Mouse (Mus musculus) heart, postnatal 0 days (tissue): ENCODE measurements around the gene Frmd8. TPM values are rescaled to one million over a fixed set of nuclear protein-coding genes. Genes with fewer than 3 reads are reported as not detected.
A peak's percentile ranks its signal among the peaks of the same experiment; 100 is the strongest.

ENCODE experiments used
- ATAC-seq: fragments of 200-750 bp; cut with Nextera tagmentation; 2 replicates; pipeline ENCODE4 v1.8.0; 2017; ENCODE audit warnings: low read depth, moderate number of reproducible peaks, moderate library complexity; ENCODE audit not compliant: insufficient read depth
- DNase-seq: peaks from one replicate; pipeline ENCODE4 v3.0.0-alpha.2; 2016; ENCODE audit warnings: low spot score
- H3K27ac ChIP-seq: fragments of 300-500 bp; sonication (generic); 2 replicates; pipeline ENCODE4 v1.5.1; 2014; ENCODE audit warnings: low read depth, mild to moderate bottlenecking
- H3K27me3 ChIP-seq: fragments of 300-500 bp; sonication (generic); 2 replicates; pipeline ENCODE4 v1.6.1; 2014; ENCODE audit warnings: low read length, mixed read lengths; ENCODE audit not compliant: control insufficient read depth, insufficient read depth
- H3K36me3 ChIP-seq: fragments of 300-500 bp; sonication (generic); replicated peaks from 2 replicates; pipeline ENCODE4 v1.6.1; 2014; ENCODE audit warnings: low read length, mixed read lengths; ENCODE audit not compliant: control insufficient read depth, insufficient read depth
- H3K4me1 ChIP-seq: fragments of 300-500 bp; sonication (generic); 2 replicates; pipeline ENCODE4 v1.6.1; 2014; ENCODE audit warnings: antibody characterized with exemption; ENCODE audit not compliant: control insufficient read depth, insufficient read depth
- H3K4me2 ChIP-seq: fragments of 300-500 bp; sonication (generic); 2 replicates; pipeline ENCODE4 v1.6.1; 2014; ENCODE audit warnings: low read depth, mild to moderate bottlenecking, low read length, moderate library complexity
- H3K4me3 ChIP-seq: fragments of 300-500 bp; sonication (generic); 2 replicates; pipeline ENCODE4 v1.5.1; 2014; ENCODE audit warnings: low read depth, low read length
- H3K9ac ChIP-seq: fragments of 300-500 bp; sonication (generic); replicated peaks from 2 replicates; pipeline ENCODE4 v1.6.1; 2014; ENCODE audit warnings: low read depth, low read length, mixed read lengths
- H3K9me3 ChIP-seq: fragments of 300-500 bp; sonication (generic); replicated peaks from 2 replicates; pipeline ENCODE4 v1.6.1; 2016; ENCODE audit warnings: low read length; ENCODE audit not compliant: control insufficient read depth
- CTCF ChIP-seq: IDR thresholded peaks from 2 replicates; pipeline ENCODE4 v1.5.1; 2016; ENCODE audit warnings: antibody characterized with exemption, control low read depth, low read depth
- EP300 ChIP-seq: IDR thresholded peaks from 2 replicates; pipeline ENCODE4 v1.6.1; 2016; ENCODE audit warnings: antibody characterized with exemption, low read depth
- WGBS: fragments of 180-500 bp; shearing (Covaris S2); extraction: QIAGEN DNeasy Blood & Tissue Kit; methylation state at CpG from one replicate; pipeline ENCODE4 v1.1.7; 2014; 5-methylcytosine and 5-hydroxymethylcytosine counted together
- polyA plus RNA-seq: library from polyadenylated mRNA; unstranded; fragments of >200 nt; fragmentation: Nextera tagmentation; extraction: Ambion mirVana; gene quantifications from 2 replicates; pipeline ENCODE4 v1.2.1, GENCODE M21; 2015
- total RNA-seq: library from RNA; depleted of rRNA; stranded (reverse); fragments of >200 nt; gene quantifications from 2 replicates; pipeline ENCODE4 v1.2.3, GENCODE M21; 2014; ENCODE audit warnings: low replicate concordance

Frmd8 gene
- total and polyA plus RNA-seq, 2 experiments from 2014 or later, result 12.8 to 29.1 TPM

GRCm38 (mm10) chr19:5824043-5824825, 50.8 kb downstream of the Frmd8 start:
- Histone ChIP-seq H3K9me3 (no peaks in the 10 kb centered on the region), H3K9ac (peak overlapping the region; percentile 11; the same call in 1 of the 2 replicates), H3K27ac (peak overlapping the region; percentile 92), H3K36me3 (peaks cover 16% of the 10 kb centered on the region), H3K4me2 (peak overlapping the region; percentile 31), H3K27me3 (no peaks in the 10 kb centered on the region), H3K4me1 (peaks cover 59% of the 10 kb centered on the region), H3K4me3 (no peak overlapping the region)
- peak; percentile 85 for DNase-seq
- peak; percentile 26; the same call in 1 of the 2 replicates for ATAC-seq
- TF ChIP-seq CTCF (no peak), EP300 (peak; percentile 73)
- 46% methylated on average over 22 of the region's 22 CpGs for WGBS

- Histone ChIP-seq H3K27me3 (no peaks in the 10 kb centered on the region), H3K36me3 (0 out of 2 replicates have a peak, but pooled peaks cover 9% of the 10 kb centered on the region), H3K4me1 (peaks cover 66% of the 10 kb centered on the region), H3K27ac (peak overlapping the region; percentile 92), H3K4me2 (peak overlapping the region; percentile 31; the same call in 1 of the 2 replicates), H3K9ac (no peak overlapping the region; the same call in 1 of the 2 replicates), H3K4me3 (no peak overlapping the region), H3K9me3 (no peaks in the 10 kb centered on the region)
- DNase-seq (peak; percentile 78), ATAC-seq (peak; percentile 16; the same call in 1 of the 2 replicates)
- WGBS, result 21% methylated on average over 9 of the region's 9 CpGs
- TF ChIP-seq CTCF, result no peak
- no peak for TF ChIP-seq EP300
Measured at GRCm38 (mm10) chr19:5823266-5823839, 51.7 kb downstream of the Frmd8 start.

GRCm38 (mm10) chr19:5822834-5823205, 52.3 kb downstream of the Frmd8 start:
- WGBS, result 62% methylated on average over 7 of the region's 7 CpGs

GRCm38 (mm10) chr19:5822174-5822833, 52.8 kb downstream of the Frmd8 start:
- ATAC-seq, result peak; percentile 82
- H3K9ac ChIP-seq, result peak overlapping the region; percentile 53
- 25% methylated on average over 12 of the region's 12 CpGs for WGBS

More at GRCm38 (mm10) chr19:5822834-5823205, 52.3 kb downstream of the Frmd8 start:
- ATAC-seq, result no peak
- Histone ChIP-seq H3K27ac (peak overlapping the region; percentile 92), H3K9ac (peak overlapping the region; percentile 45; the same call in 1 of the 2 replicates), H3K27me3 (no peaks in the 10 kb centered on the region), H3K9me3 (no peaks in the 10 kb centered on the region), H3K4me2 (peak overlapping the region; percentile 31), H3K4me3 (no peak overlapping the region), H3K36me3 (0 out of 2 replicates have a peak, but pooled peaks cover 6% of the 10 kb centered on the region), H3K4me1 (peaks cover 66% of the 10 kb centered on the region)
- DNase-seq, result no peak
- TF ChIP-seq EP300 (no peak), CTCF (no peak)

DNA sequence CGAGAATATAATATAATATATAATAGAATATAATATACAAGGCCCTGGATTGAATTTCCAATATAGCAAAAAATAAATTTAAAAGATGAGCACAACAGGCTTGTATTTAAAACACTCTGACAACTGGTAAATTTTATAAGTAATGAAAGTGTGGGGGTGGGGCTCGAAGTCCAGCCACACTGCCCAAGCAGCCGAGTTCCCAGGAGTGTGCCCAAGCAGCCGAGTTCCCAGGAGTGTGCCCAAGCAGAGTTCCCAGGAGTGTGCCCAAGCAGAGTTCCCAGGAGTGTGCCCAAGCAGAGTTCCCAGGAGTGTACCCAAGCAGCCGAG, 53.3 kb downstream of the Frmd8 start:
- Histone ChIP-seq H3K4me1 (peaks cover 67% of the 10 kb centered on the region), H3K27ac (peak overlapping the region; percentile 92), H3K27me3 (no peaks in the 10 kb centered on the region), H3K4me2 (peak overlapping the region; percentile 31), H3K4me3 (peak overlapping the region; percentile 23), H3K9me3 (no peaks in the 10 kb centered on the region), H3K9ac (peak overlapping the region; percentile 53), H3K36me3 (0 out of 2 replicates have a peak, but pooled peaks cover 6% of the 10 kb centered on the region)
- DNase-seq (peak; percentile 32), ATAC-seq (no peak)
- WGBS, result 39% methylated on average over 5 of the region's 5 CpGs
- TF ChIP-seq CTCF (no peak), EP300 (no peak)

More at GRCm38 (mm10) chr19:5822174-5822833, 52.8 kb downstream of the Frmd8 start:
- Histone ChIP-seq H3K36me3 (0 out of 2 replicates have a peak, but pooled peaks cover 6% of the 10 kb centered on the region), H3K9me3 (no peaks in the 10 kb centered on the region), H3K4me2 (peak overlapping the region; percentile 31), H3K27ac (peak overlapping the region; percentile 92), H3K4me1 (peaks cover 70% of the 10 kb centered on the region), H3K4me3 (peak overlapping the region; percentile 23), H3K27me3 (no peaks in the 10 kb centered on the region)
- no peak for TF ChIP-seq CTCF
- peak; percentile 91 for TF ChIP-seq EP300
- DNase-seq, result peak; percentile 96
